Mouse (Mus musculus) MEL (cell line): ENCODE data around the gene Hoxd4. TPM values are rescaled to one million over a fixed set of nuclear protein-coding genes. Genes with fewer than 3 reads are reported as not detected.

Experiments used
- DNase-seq: peaks from one replicate; pipeline ENCODE4 v3.0.0; 2011; ENCODE audit warnings: low read depth, low spot score
- H3K27ac ChIP-seq: 2 replicates; pipeline ENCODE4 v1.5.1; 2012; ENCODE audit warnings: low read depth, mild to moderate bottlenecking, control low read depth, low read length, moderate library complexity; ENCODE audit not compliant: control insufficient read depth
- H3K27me3 ChIP-seq, 2 experiments: fragments of 150-350 bp in 1 of 2; sonication (generic) in 1 of 2; 2 replicates each; pipeline ENCODE4 v1.6.1; 2012; ENCODE audit warnings: low read length in 2 of 2, mild to moderate bottlenecking in 2 of 2, improper control_type of control experiment in 1 of 2, moderate library complexity in 1 of 2; ENCODE audit not compliant: insufficient read depth in 2 of 2, control insufficient read depth in 1 of 2
- H3K36me3 ChIP-seq, 2 experiments: 2 replicates each; pipeline ENCODE4 v1.6.1; 2012 to 2014; ENCODE audit warnings: low read length in 2 of 2, improper control_type of control experiment in 1 of 2, inconsistent platforms in 1 of 2, mild to moderate bottlenecking in 1 of 2; ENCODE audit not compliant: insufficient read depth in 2 of 2, control insufficient read depth in 1 of 2
- H3K4me1 ChIP-seq, 2 experiments: fragments of 150-350 bp in 1 of 2; sonication (generic) in 1 of 2; 2 replicates each; pipeline ENCODE4 v1.6.1; 2012; ENCODE audit warnings: low read length in 2 of 2, improper control_type of control experiment in 1 of 2, mild to moderate bottlenecking in 1 of 2; ENCODE audit not compliant: insufficient read depth in 2 of 2, control insufficient read depth in 1 of 2
- H3K4me3 ChIP-seq, 2 experiments: fragments of 150-350 bp in 1 of 2; sonication (generic) in 1 of 2; 2 replicates each; pipeline ENCODE4 v1.5.1; 2012; ENCODE audit warnings: low read depth in 2 of 2, low read length in 2 of 2, mild to moderate bottlenecking in 2 of 2, moderate library complexity in 2 of 2, control low read depth in 1 of 2, improper control_type of control experiment in 1 of 2; ENCODE audit not compliant: control insufficient read depth in 1 of 2, insufficient read depth in 1 of 2
- H3K79me2 ChIP-seq: 2 replicates; pipeline ENCODE4 v1.6.1; 2012; ENCODE audit warnings: mild to moderate bottlenecking, low read length, moderate library complexity; ENCODE audit not compliant: control insufficient read depth, poor library complexity, insufficient read depth
- H3K9ac ChIP-seq: 2 replicates; pipeline ENCODE4 v1.6.1; 2012; ENCODE audit warnings: low read depth, mild to moderate bottlenecking, control low read depth, low read length, moderate library complexity; ENCODE audit not compliant: control insufficient read depth, poor library complexity, severe bottlenecking
- H3K9me3 ChIP-seq: fragments of 150-350 bp; sonication (generic); replicated peaks from 2 replicates; pipeline ENCODE4 v1.6.1; 2012; ENCODE audit warnings: mild to moderate bottlenecking, low read length, improper control_type of control experiment, moderate library complexity; ENCODE audit not compliant: insufficient read depth
- BHLHE40 ChIP-seq: IDR thresholded peaks from 2 replicates; pipeline ENCODE4 v1.6.1; 2012; ENCODE audit warnings: low read depth, mild to moderate bottlenecking, inconsistent platforms, low read length, improper control_type of control experiment, borderline replicate concordance
- ETS1 ChIP-seq: IDR thresholded peaks from 2 replicates; pipeline ENCODE4 v1.6.1; 2012; ENCODE audit warnings: low read depth, mild to moderate bottlenecking, inconsistent platforms, low read length, improper control_type of control experiment, moderate library complexity
- MAFK ChIP-seq: IDR thresholded peaks from 2 replicates; pipeline ENCODE4 v1.6.1; 2011; ENCODE audit warnings: low read depth, mild to moderate bottlenecking, low read length, improper control_type of control experiment, borderline replicate concordance
- MAX ChIP-seq: IDR thresholded peaks from 2 replicates; pipeline ENCODE4 v1.6.1; 2011; ENCODE audit warnings: low read length, improper control_type of control experiment
- MEF2A ChIP-seq: IDR thresholded peaks from 2 replicates; pipeline ENCODE4 v1.6.1; 2014; ENCODE audit warnings: low read depth, mild to moderate bottlenecking, inconsistent platforms, low read length, improper control_type of control experiment; ENCODE audit not compliant: poor library complexity, insufficient replicate concordance, severe bottlenecking; ENCODE audit errors: extremely low read depth
- NRF1 ChIP-seq: IDR thresholded peaks from 2 replicates; pipeline ENCODE4 v1.6.1; 2014; ENCODE audit warnings: low read depth, mild to moderate bottlenecking, inconsistent platforms, low read length, improper control_type of control experiment, moderate library complexity; ENCODE audit not compliant: poor library complexity, insufficient read depth, severe bottlenecking
- SMC3 ChIP-seq: IDR thresholded peaks from 2 replicates; pipeline ENCODE4 v1.6.1; 2011; ENCODE audit warnings: low read depth, low read length, improper control_type of control experiment
- TAL1 ChIP-seq: IDR thresholded peaks from 2 replicates; pipeline ENCODE4 v1.6.1; 2012; ENCODE audit warnings: mild to moderate bottlenecking, inconsistent platforms, low read length, moderate library complexity, mixed read lengths
- USF1 ChIP-seq: IDR thresholded peaks from 2 replicates; pipeline ENCODE4 v1.6.1; 2014; ENCODE audit warnings: low read depth, mild to moderate bottlenecking, inconsistent platforms, low read length, improper control_type of control experiment, moderate library complexity
- polyA plus RNA-seq, 2 experiments: library from polyadenylated mRNA; stranded (reverse) in 1 of 2; unstranded in 1 of 2; fragments of >175 nt in 1 of 2; fragments of >200 nt in 1 of 2; gene quantifications; 2 replicates each; pipeline versions ENCODE4 v1.2.1 to v1.2.4; 2012; ENCODE audit warnings: low replicate concordance in 2 of 2, low read depth in 1 of 2; ENCODE audit not compliant: insufficient read length in 2 of 2, insufficient read depth in 1 of 2, missing spikeins in 1 of 2
- total RNA-seq: library from RNA; depleted of rRNA; stranded (reverse); fragments of 300-350 nt; gene quantifications from 2 replicates; pipeline ENCODE4 v1.2.3, GENCODE M21; 2012

Gene Hoxd4
- total and polyA plus RNA-seq, 3 experiments = not detected

- no peak for TF ChIP-seq MAX
Measured at GRCm38 (mm10) chr2:74701949-74702819, 9.5 kb upstream of the Hoxd4 start (continued).

DNA sequence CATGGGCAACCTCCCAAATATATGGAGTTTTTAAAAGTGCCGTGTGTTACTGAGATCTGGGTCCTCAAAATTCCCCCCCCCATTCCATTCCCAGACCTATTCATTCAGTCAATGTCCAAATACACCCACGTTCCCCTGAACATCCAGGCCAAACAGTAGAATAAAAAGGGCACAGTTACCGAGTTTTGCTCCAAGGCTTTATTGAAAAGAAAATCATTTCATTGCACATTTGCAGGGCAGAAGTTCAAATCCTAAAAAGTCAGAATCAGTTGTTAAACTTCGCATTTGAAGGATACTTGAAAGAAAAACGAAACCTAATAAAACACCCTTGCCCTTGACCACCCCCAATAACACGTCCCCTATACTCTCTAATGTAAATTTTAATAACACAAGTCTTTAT lies 8.9 kb upstream of the Hoxd4 start:
- TF ChIP-seq TAL1 (no peak), MEF2A (no peak), NRF1 (no peak), BHLHE40 (no peak), MAX (no peak)
- no peaks in the 10 kb centered on the region for H3K27me3 ChIP-seq

GRCm38 (mm10) chr2:74703317-74703716 lies 8.4 kb upstream of the Hoxd4 start:
- no peak overlapping the region for H3K9ac ChIP-seq
- no peak for TF ChIP-seq ETS1
- TF ChIP-seq MAFK = no peak
- no peak for TF ChIP-seq SMC3
- TF ChIP-seq USF1 = no peak
- no peak for DNase-seq
- no peak overlapping the region for H3K27ac ChIP-seq
- peaks cover 0 to 2% of the 10 kb centered on the region in 2 experiments; a peak in 1 of 4 replicates for H3K36me3 ChIP-seq
- H3K4me1 ChIP-seq = no peaks in the 10 kb centered on the region; a peak in 2 of 4 replicates
- no peaks in the 10 kb centered on the region for H3K9me3 ChIP-seq
- H3K27me3 ChIP-seq = no peaks in the 10 kb centered on the region
- no peak overlapping the region for H3K4me3 ChIP-seq
- H3K79me2 ChIP-seq = peaks cover 6% of the 10 kb centered on the region; the same call in 1 of the 2 replicates

More for the DNA sequence above, 8.9 kb upstream of the Hoxd4 start:
- peaks cover 6% of the 10 kb centered on the region; the same call in 1 of the 2 replicates for H3K79me2 ChIP-seq
- no peak overlapping the region for H3K4me3 ChIP-seq
- no peak overlapping the region for H3K27ac ChIP-seq
- no peak for DNase-seq
- H3K9me3 ChIP-seq = no peaks in the 10 kb centered on the region
- no peaks in the 10 kb centered on the region; a peak in 2 of 4 replicates for H3K4me1 ChIP-seq
- peaks cover 0 to 2% of the 10 kb centered on the region in 2 experiments; a peak in 1 of 4 replicates for H3K36me3 ChIP-seq
- no peak overlapping the region for H3K9ac ChIP-seq
